Mouse (Mus musculus) neural tube, embryonic 12.5 days (tissue): Measurements from ENCODE around the gene Fam169a. TPM values are rescaled to one million over a fixed set of nuclear protein-coding genes. Genes with fewer than 3 reads are reported as not detected.

ENCODE experiments used
- ATAC-seq: fragments of 200-750 bp; cut with Nextera tagmentation; 2 replicates; pipeline ENCODE4 v1.8.0; 2017; ENCODE audit warnings: low read depth, mild to moderate bottlenecking, moderate TSS enrichment, moderate library complexity; ENCODE audit not compliant: low FRiP score
- H3K27ac ChIP-seq: fragments of 300-500 bp; sonication (generic); 2 replicates; pipeline ENCODE4 v1.5.1; 2016
- H3K27me3 ChIP-seq: fragments of 300-500 bp; sonication (generic); replicated peaks from 2 replicates; pipeline ENCODE4 v1.6.1; 2016; ENCODE audit warnings: mild to moderate bottlenecking
- H3K36me3 ChIP-seq: fragments of 300-500 bp; sonication (generic); 2 replicates; pipeline ENCODE4 v1.6.1; 2016; ENCODE audit warnings: mild to moderate bottlenecking
- H3K4me1 ChIP-seq: fragments of 300-500 bp; sonication (generic); 2 replicates; pipeline ENCODE4 v1.6.1; 2016
- H3K4me2 ChIP-seq: fragments of 300-500 bp; sonication (generic); replicated peaks from 2 replicates; pipeline ENCODE4 v1.6.1; 2016; ENCODE audit warnings: mild to moderate bottlenecking
- H3K4me3 ChIP-seq: fragments of 300-500 bp; sonication (generic); 2 replicates; pipeline ENCODE4 v1.5.1; 2016
- H3K9ac ChIP-seq: fragments of 300-500 bp; sonication (generic); 2 replicates; pipeline ENCODE4 v1.6.1; 2016; ENCODE audit warnings: mild to moderate bottlenecking
- H3K9me3 ChIP-seq: fragments of 300-500 bp; sonication (generic); 2 replicates; pipeline ENCODE4 v1.6.1; 2016; ENCODE audit warnings: mild to moderate bottlenecking
- WGBS: fragments of 180-500 bp; shearing (Covaris S2); methylation state at CpG from one replicate; pipeline ENCODE4 v1.1.7; 2016; 5-methylcytosine and 5-hydroxymethylcytosine counted together
- polyA plus RNA-seq: library from polyadenylated mRNA; unstranded; fragments of >200 nt; fragmentation: Nextera tagmentation; extraction: Ambion mirVana; gene quantifications from 2 replicates; pipeline ENCODE4 v1.2.1, GENCODE M21; 2016

The Fam169a gene
- polyA plus RNA-seq = 15.8 and 16.2 TPM in 2 replicates

DNA sequence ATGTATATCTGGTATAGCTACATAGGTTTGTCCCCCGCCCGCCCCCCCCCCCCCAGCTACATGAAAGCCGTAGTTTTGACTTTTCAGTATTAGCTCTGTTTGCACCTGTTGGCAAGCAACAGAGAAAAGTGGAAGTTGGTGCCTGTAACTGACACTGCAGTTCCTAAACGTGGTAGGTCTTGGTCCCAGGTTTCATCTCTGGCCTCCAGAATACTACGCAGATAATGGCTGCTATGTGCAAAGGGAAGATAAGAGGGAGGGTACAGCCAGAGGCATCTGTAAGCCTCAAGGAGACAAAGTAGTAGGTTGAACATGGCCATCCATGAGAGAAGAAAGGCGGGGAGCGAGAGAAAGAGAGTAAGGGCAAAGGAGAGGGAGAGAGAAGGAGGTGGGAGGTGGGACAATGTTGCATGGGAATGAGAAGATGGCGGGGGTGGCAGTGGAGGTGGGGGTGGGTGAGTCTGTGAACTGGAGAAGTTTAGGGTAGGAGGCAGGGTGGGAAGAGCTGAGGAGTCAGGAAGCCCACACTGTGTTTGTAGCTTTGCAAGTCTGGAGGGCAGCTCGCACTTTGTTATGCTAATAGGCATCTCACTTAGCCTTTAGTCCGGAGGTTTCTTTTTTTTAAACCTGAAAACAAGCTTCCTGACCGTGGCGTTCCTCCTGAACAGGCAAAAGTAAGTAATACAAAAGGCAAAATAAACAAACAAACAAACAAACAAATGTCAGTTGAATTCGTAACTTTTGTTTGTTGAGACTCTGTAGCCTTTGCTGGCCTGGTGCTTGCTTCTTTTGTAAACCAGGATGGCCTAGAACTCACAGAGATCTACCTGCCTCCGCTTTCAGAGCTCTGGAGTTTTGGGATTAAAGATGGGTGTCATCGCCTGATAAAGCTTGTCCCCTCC lies at the start of gene Fam169a:
Fam169a (plus strand) TSS at position 638 of the 902 bp plus-strand sequence.
- Histone ChIP-seq H3K27me3 (0 out of 2 replicates have a peak, but pooled peaks cover 4% of the 10 kb centered on the region), H3K9me3 (no peaks in the 10 kb centered on the region), H3K9ac (no peak within 1 kb of the TSS), H3K4me3 (no peak within 1 kb of the TSS), H3K36me3 (no peaks in the 10 kb centered on the region), H3K4me1 (peaks cover 11% of the 10 kb centered on the region), H3K27ac (no peak within 1 kb of the TSS), H3K4me2 (0 out of 2 replicates have a peak within 1 kb of the TSS, but pooled peaks have one; percentile 1)
- WGBS = 43% methylated on average over 15 of the region's 15 CpGs
- ATAC-seq = no peak

DNA sequence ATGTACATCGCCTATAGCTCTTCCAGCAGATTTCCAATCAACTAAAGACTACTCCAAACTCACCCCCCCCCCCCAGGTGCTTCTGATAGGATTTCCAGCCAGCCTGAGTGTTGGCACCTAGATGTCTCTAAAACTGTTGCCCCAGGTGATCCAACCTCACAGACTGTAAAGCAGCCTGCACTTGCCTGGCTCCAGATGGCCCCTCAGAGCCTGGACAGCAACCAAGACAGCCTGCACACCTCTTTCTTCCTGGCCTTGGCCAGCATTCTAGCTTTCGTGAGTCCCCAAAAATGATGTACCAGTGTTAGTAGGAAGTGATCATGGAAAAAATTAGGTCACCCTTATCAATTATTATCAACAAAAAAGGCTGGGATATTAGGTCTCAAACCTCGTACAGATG lies 49.4 kb upstream of the Fam169a start:
- Histone ChIP-seq H3K4me3 (no peak overlapping the region), H3K27me3 (no peaks in the 10 kb centered on the region), H3K27ac (no peak overlapping the region), H3K9me3 (no peaks in the 10 kb centered on the region), H3K4me1 (no peaks in the 10 kb centered on the region), H3K9ac (no peak overlapping the region), H3K4me2 (no peak overlapping the region), H3K36me3 (no peaks in the 10 kb centered on the region)
- 90% methylated on average over 3 of the region's 3 CpGs for WGBS
- ATAC-seq = no peak

DNA sequence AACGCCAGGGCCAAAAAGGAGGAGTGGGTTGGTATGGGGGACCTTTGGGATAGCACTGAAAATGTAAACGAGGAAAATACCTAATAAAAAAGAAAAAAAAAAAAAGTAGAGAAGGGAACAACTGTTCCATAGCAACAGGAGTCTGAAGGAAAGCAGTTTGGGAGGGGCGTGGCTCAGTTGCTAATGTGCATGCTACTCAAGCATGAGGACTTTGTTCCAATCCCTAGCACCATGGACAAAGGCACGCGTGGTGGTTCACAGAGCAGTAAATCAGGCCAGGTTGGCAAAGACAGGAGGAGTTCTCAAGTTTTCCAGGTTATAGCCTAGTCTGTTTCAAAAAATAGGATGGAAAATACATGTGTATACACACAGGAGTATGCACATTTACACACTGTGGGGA lies 47.0 kb upstream of the Fam169a start:
- no peak overlapping the region for H3K27ac ChIP-seq
- ATAC-seq = no peak
- WGBS = 49% methylated on average over 5 of the region's 5 CpGs

DNA sequence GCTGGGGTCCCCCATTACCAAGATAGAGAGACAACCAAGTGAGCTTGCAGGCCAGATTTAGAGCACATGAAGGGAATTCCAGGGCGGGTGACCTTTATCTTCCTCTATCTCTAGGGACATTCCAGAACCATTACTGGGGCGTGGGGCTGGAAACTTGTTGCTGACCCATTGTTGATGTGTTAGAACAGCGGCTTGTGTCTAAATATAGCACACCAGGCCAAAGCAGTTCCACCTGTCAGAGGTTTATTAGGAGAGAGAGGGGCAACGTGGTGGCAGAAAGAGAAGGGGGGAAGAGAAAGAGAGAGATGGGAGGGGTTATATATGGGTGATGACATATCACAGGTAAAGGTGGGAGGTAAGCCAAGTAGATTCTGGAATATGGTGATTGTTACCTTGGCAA lies 45.2 kb upstream of the Fam169a start:
- Histone ChIP-seq H3K9ac (no peak overlapping the region), H3K4me1 (no peaks in the 10 kb centered on the region), H3K36me3 (no peaks in the 10 kb centered on the region), H3K27me3 (no peaks in the 10 kb centered on the region), H3K4me2 (no peak overlapping the region), H3K9me3 (no peaks in the 10 kb centered on the region), H3K4me3 (no peak overlapping the region), H3K27ac (no peak overlapping the region)
- ATAC-seq = no peak
- WGBS = 72% methylated on average over 4 of the region's 4 CpGs

More for the DNA sequence above, 47.0 kb upstream of the Fam169a start:
- no peaks in the 10 kb centered on the region for H3K9me3 ChIP-seq
- H3K27me3 ChIP-seq = no peaks in the 10 kb centered on the region
- no peaks in the 10 kb centered on the region for H3K36me3 ChIP-seq
- H3K4me2 ChIP-seq = no peak overlapping the region
- H3K4me3 ChIP-seq = no peak overlapping the region
- no peak overlapping the region for H3K9ac ChIP-seq
- H3K4me1 ChIP-seq = no peaks in the 10 kb centered on the region

DNA sequence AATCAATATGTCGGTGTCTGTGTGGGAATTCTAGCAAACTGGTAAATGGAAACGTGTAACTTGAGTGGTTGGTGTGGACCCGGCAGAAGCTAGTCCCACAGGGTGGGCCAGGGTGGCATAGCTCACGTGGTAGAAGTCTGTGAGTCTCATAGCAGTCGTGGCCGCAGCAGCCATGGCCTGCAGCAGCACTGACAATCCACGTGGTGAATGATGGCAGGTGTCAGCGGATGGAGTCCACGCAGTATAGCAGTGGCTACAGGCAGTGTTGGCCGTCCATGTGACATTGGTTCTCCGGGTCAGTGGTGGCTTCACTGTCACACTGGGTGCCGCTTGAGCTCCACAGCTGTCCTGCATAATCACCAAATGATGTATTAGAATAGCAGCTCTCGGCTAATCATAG lies 37.0 kb upstream of the Fam169a start:
- no peak overlapping the region for H3K27ac ChIP-seq
- no peaks in the 10 kb centered on the region for H3K4me1 ChIP-seq
- H3K9ac ChIP-seq = no peak overlapping the region
- H3K36me3 ChIP-seq = no peaks in the 10 kb centered on the region
- H3K4me3 ChIP-seq = no peak overlapping the region
- no peaks in the 10 kb centered on the region for H3K9me3 ChIP-seq
- H3K4me2 ChIP-seq = no peak overlapping the region
- 91% methylated on average over 13 of the region's 13 CpGs for WGBS
- no peak for ATAC-seq
- H3K27me3 ChIP-seq = no peaks in the 10 kb centered on the region

DNA sequence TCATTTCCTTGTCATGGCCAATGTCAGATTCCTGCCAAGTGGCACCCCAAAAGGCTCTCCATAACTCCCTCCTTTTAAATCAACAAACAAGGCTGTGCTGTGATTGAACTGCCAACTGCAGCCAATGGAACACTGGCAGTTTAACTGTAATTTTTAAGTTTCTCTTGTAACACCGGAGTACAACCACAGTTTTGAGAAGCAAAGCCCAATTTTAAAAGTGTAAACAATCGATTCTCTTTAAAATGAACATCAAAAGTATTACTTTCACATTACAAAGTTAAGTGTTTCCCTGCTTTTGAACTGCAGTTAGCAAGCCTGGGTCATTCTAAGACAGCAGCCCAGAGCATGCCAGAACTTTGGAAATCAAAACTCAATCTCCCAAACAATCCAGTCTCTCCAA lies 32.8 kb upstream of the Fam169a start, which contains the start of gene 1700029F12Rik:
1700029F12Rik (minus strand) TSS at position 101 of the 400 bp plus-strand sequence.
- H3K4me1 ChIP-seq = no peaks in the 10 kb centered on the region
- no peak within 1 kb of the TSS for H3K4me3 ChIP-seq
- H3K27me3 ChIP-seq = no peaks in the 10 kb centered on the region
- no peaks in the 10 kb centered on the region for H3K36me3 ChIP-seq
- H3K27ac ChIP-seq = no peak within 1 kb of the TSS
- H3K4me2 ChIP-seq = no peak within 1 kb of the TSS
- ATAC-seq = no peak
- H3K9me3 ChIP-seq = no peaks in the 10 kb centered on the region
- no peak within 1 kb of the TSS for H3K9ac ChIP-seq
- 83% methylated on average over 2 of the region's 2 CpGs for WGBS

DNA sequence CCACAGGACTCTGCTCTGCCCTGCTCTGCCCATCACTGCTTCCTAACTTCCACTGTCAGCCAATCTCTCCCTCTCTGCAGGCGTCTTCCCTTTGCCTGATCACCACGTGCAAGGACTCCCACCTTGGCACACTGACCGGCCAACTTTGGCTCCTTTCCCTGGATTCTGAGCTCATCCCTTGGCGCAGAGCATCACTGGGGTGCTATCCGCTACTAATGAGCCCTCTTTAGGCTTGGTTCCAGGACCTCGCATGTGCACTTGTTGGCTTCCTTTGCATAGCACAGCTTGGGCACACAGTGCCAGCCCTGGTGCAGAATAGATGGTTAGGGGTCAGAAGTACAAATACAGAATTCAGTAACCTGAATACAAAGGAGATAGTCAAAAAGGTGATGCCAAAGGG lies 15.9 kb upstream of the Fam169a start:
- H3K36me3 ChIP-seq = no peaks in the 10 kb centered on the region
- no peaks in the 10 kb centered on the region for H3K9me3 ChIP-seq
- no peak overlapping the region for H3K9ac ChIP-seq
- H3K27ac ChIP-seq = no peak overlapping the region
- ATAC-seq = no peak
- WGBS = 84% methylated on average over 6 of the region's 6 CpGs
- no peaks in the 10 kb centered on the region for H3K27me3 ChIP-seq
- no peak overlapping the region for H3K4me3 ChIP-seq
- H3K4me1 ChIP-seq = no peaks in the 10 kb centered on the region
- no peak overlapping the region for H3K4me2 ChIP-seq

DNA sequence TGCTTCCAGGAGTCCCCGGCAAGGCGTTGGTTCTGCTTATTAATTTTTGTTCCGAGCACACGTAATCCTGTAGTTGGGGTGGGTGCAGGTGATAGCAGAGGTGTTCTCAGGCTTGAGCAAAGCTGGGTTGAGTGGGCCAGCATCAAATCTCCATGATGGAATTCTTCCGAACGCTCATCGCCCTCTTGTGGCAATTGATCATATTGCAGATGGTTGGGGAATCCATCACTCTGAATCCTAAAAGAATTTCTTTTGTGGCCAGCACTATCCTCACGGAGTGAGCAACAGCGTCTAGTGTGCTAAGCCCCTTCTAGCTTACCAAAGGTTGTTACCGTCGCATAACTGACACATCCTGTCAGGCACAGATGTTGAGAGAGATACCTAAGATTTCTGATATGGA lies 14.4 kb upstream of the Fam169a start:
- WGBS = 19% methylated on average over 11 of the region's 11 CpGs
- no peak overlapping the region for H3K4me2 ChIP-seq
- H3K27me3 ChIP-seq = no peaks in the 10 kb centered on the region
- H3K4me1 ChIP-seq = no peaks in the 10 kb centered on the region
- no peak overlapping the region for H3K4me3 ChIP-seq
- no peaks in the 10 kb centered on the region for H3K36me3 ChIP-seq
- no peaks in the 10 kb centered on the region for H3K9me3 ChIP-seq
- ATAC-seq = peak; percentile 29; the same call in 1 of the 2 replicates
- no peak overlapping the region for H3K9ac ChIP-seq
- no peak overlapping the region for H3K27ac ChIP-seq

DNA sequence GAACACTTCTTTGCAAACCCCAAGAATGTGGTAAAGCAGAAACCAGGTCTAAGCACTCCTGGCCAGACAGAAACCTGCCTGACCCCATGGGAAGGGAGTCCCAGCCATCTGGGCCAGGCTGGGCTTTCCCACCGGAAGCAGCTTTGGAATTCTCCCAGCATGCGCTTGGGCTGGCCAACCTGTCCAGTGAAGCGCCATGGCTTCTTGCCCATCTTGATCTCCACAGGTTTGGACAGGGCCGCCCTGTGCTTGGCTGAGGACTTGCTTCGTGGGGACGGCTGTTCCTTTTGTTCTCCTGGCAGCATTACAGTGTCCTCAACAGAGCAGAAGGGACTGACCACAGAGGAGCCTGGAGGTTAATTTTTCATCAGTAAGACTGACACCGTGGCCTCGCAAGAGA lies 13.2 kb upstream of the Fam169a start:
- 74% methylated on average over 8 of the region's 8 CpGs for WGBS
- Histone ChIP-seq H3K9me3 (no peaks in the 10 kb centered on the region), H3K4me2 (no peak overlapping the region), H3K4me3 (no peak overlapping the region), H3K27ac (no peak overlapping the region), H3K9ac (no peak overlapping the region), H3K36me3 (no peaks in the 10 kb centered on the region), H3K4me1 (no peaks in the 10 kb centered on the region), H3K27me3 (no peaks in the 10 kb centered on the region)
- no peak for ATAC-seq

DNA sequence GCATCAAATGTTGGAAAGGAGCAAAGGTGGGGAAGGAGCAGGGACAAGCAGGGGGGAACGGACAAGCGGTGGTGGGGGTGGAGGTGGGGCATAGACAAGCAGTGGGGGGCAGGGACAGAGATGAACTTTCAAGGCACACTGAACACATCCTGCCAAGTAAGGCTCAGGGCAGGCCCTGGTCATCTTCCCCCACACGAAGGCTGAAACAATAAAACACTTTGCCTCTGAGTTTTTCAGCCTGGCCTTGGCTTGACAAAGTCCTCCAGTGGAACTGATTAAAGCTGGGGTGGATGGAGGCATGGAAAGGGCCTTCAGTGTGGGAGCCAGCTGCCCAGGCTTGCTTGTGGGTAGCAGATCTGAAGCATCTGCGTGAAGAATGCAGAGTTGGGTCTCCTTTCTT lies 9.3 kb upstream of the Fam169a start:
- 52% methylated on average over 4 of the region's 4 CpGs for WGBS
- no peaks in the 10 kb centered on the region for H3K27me3 ChIP-seq
- no peak overlapping the region for H3K4me3 ChIP-seq
- no peaks in the 10 kb centered on the region for H3K4me1 ChIP-seq
- H3K9ac ChIP-seq = no peak overlapping the region
- H3K9me3 ChIP-seq = no peaks in the 10 kb centered on the region
- no peak overlapping the region for H3K4me2 ChIP-seq
- H3K27ac ChIP-seq = no peak overlapping the region
- no peak for ATAC-seq
- H3K36me3 ChIP-seq = no peaks in the 10 kb centered on the region

DNA sequence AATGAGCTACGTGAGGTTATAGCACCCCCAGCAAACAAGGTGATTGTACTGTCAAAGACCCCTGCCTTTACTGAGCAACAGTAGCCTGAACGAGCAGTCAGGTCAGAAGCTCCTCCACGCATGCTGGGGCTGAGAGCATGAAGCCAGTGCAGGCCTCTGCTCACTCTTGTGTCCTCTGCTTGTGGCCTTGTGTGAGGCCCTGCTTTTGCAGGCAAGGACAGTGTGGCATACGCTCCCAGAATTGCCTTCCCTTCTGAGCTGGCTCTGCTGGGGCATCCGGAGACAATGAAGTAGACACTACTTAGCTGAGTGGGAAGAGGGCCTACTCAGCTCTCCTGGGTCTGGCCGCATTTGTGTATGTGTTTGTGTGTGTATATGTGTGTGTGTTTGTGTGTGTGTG lies 7.3 kb upstream of the Fam169a start:
- no peak for ATAC-seq
- Histone ChIP-seq H3K4me1 (peaks cover 6% of the 10 kb centered on the region; the same call in 1 of the 2 replicates), H3K36me3 (no peaks in the 10 kb centered on the region), H3K27me3 (no peaks in the 10 kb centered on the region), H3K4me3 (no peak overlapping the region), H3K27ac (no peak overlapping the region), H3K9ac (no peak overlapping the region), H3K9me3 (no peaks in the 10 kb centered on the region), H3K4me2 (no peak overlapping the region)
- WGBS = 89% methylated on average over 6 of the region's 6 CpGs

DNA sequence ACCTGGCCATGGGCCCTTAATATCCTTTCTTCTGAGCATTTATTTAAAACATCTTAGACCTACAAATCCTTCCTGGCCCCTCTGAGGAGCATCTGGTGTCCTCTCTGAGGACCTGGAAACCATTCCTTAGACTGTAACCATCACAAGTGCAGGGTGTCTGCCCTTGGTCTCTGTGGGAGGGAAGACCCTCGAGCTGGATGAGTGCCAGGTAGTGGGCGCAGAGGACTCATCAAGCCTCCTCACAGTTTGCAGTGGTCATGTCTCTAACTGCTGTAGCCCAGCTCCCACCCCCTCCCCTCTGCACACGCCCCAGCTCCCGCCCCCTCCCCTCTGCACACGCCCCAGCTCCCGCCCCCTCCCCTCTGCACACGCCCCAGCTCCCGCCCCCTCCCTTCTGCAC lies 6.8 kb upstream of the Fam169a start:
- Histone ChIP-seq H3K27ac (no peak overlapping the region), H3K4me2 (no peak overlapping the region), H3K36me3 (no peaks in the 10 kb centered on the region), H3K9me3 (no peaks in the 10 kb centered on the region), H3K9ac (no peak overlapping the region), H3K27me3 (no peaks in the 10 kb centered on the region), H3K4me1 (peaks cover 7% of the 10 kb centered on the region; the same call in 1 of the 2 replicates), H3K4me3 (no peak overlapping the region)
- ATAC-seq = no peak
- 76% methylated on average over 2 of the region's 8 CpGs for WGBS

DNA sequence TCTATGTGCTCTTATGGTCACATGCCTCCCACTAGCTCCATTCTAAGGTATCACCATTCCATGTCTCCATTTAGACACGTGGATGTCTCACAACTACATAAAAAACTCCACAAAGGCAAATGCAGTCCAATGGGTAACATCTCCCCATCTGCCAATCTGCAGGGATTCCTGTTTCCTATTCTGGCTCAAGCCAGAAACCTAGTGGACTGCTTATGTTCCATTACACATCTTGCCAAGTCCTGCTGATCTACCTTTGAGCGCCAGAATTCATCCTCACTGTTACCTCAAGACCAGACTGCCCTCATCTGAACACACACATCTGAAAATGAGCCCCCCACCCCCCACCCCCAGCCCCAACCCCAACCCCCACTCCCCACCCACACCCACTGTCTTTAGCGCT lies 4.9 kb upstream of the Fam169a start:
- H3K27ac ChIP-seq = no peak overlapping the region
- H3K4me3 ChIP-seq = no peak overlapping the region
- H3K9ac ChIP-seq = no peak overlapping the region
- H3K27me3 ChIP-seq = 0 out of 2 replicates have a peak, but pooled peaks cover 4% of the 10 kb centered on the region
- peaks cover 11% of the 10 kb centered on the region for H3K4me1 ChIP-seq
- H3K9me3 ChIP-seq = no peaks in the 10 kb centered on the region
- no peaks in the 10 kb centered on the region for H3K36me3 ChIP-seq
- H3K4me2 ChIP-seq = no peak overlapping the region
- no peak for ATAC-seq
- WGBS = 94% methylated on average over 3 of the region's 3 CpGs
